Mouse (Mus musculus): Measurements from ENCODE around the gene Lypd4.
"Not testable (repeated sequence)": the region's sequence is repeated elsewhere in the genome, so short reads cannot be mapped to it uniquely, and the experiment has no call there.

Lypd4 gene

GRCm38 (mm10) chr7:24869532-24870165, at the start of gene Lypd4, which contains the start of gene Dmrtc2:
TSS of gene Lypd4 (minus strand) at chr7:24869941.
TSS of gene Dmrtc2 (plus strand) at chr7:24870057.
- in situ Hi-C loops (cut with MseI, MboI): no loop called here

GRCm38 (mm10) chr7:24918763-24919323, 49.1 kb upstream of the Lypd4 start:
- in situ Hi-C loops (cut with MseI, MboI): no loop called here

GRCm38 (mm10) chr7:24912480-24912879, 42.7 kb upstream of the Lypd4 start:
- in situ Hi-C loops (cut with MseI, MboI): no loop called here

- in situ Hi-C loops (cut with MseI, MboI): no loop called here
These were observed 37.5 kb upstream of the Lypd4 start for GRCm38 (mm10) chr7:24907211-24907748.

GRCm38 (mm10) chr7:24906551-24906950, 36.8 kb upstream of the Lypd4 start:
- in situ Hi-C loops (cut with MseI, MboI): no loop called here

- in situ Hi-C loops (cut with MseI, MboI): no loop called here
These were observed 35.2 kb upstream of the Lypd4 start for GRCm38 (mm10) chr7:24904936-24905335.

GRCm38 (mm10) chr7:24904070-24904483, 34.3 kb upstream of the Lypd4 start:
- in situ Hi-C loops (cut with MseI, MboI): no loop called here

- in situ Hi-C loops (cut with MseI, MboI): no loop called here
These were observed 33.7 kb upstream of the Lypd4 start for GRCm38 (mm10) chr7:24903444-24903825.

GRCm38 (mm10) chr7:24902630-24903443, 33.1 kb upstream of the Lypd4 start, which contains the start of gene Arhgef1:
TSS of gene Arhgef1 (plus strand) at chr7:24902912.
- in situ Hi-C loops (cut with MseI, MboI): no loop called here

- in situ Hi-C loops (cut with MseI, MboI): no loop called here
These were observed 32.5 kb upstream of the Lypd4 start for GRCm38 (mm10) chr7:24902264-24902629.

GRCm38 (mm10) chr7:24901842-24902241, 32.1 kb upstream of the Lypd4 start:
- in situ Hi-C loops (cut with MseI, MboI): no loop called here

- in situ Hi-C loops (cut with MseI, MboI): no loop called here
These were observed 31.4 kb upstream of the Lypd4 start for GRCm38 (mm10) chr7:24901114-24901513.

GRCm38 (mm10) chr7:24897959-24898358, 28.2 kb upstream of the Lypd4 start:
- in situ Hi-C loops (cut with MseI, MboI): no loop called here

GRCm38 (mm10) chr7:24897224-24897623, 27.5 kb upstream of the Lypd4 start, which contains the start of gene Cd79a:
TSS of gene Cd79a (plus strand) at chr7:24897381.
- in situ Hi-C loops (cut with MseI, MboI): no loop called here

GRCm38 (mm10) chr7:24896269-24896668, 26.5 kb upstream of the Lypd4 start:
- in situ Hi-C loops (cut with MseI, MboI): no loop called here

- in situ Hi-C loops (cut with MseI, MboI): not testable (repeated sequence)
These were observed 26.0 kb upstream of the Lypd4 start for GRCm38 (mm10) chr7:24895749-24896148.

GRCm38 (mm10) chr7:24892125-24892583, 22.4 kb upstream of the Lypd4 start:
- in situ Hi-C loops (cut with MseI, MboI): no loop called here

GRCm38 (mm10) chr7:24891241-24892124, 21.7 kb upstream of the Lypd4 start:
- in situ Hi-C loops (cut with MseI, MboI): no loop called here

- in situ Hi-C loops (cut with MseI, MboI): no loop called here
These were observed 20.8 kb upstream of the Lypd4 start for GRCm38 (mm10) chr7:24890281-24891216.

Data from mouse trophoblast stem cell (cell line).